Mouse (Mus musculus): ENCODE measurements at regions not wholly inside any gene's neighbourhood (a gene's known extent, or its start where the extent isn't known, plus 50 kb on each side); places are given as distances from the start of the nearest gene placed in this dataset.

- TF ChIP-seq CTCF (IDR thresholded peaks at IDR 0.05; ENCODE audit: low read depth) (no peak), EP300 (IDR thresholded peaks at IDR 0.05; ENCODE audit: low read depth) (no peak)
Observed at GRCm38 (mm10) chr16:73117338-73117737, 809.2 kb downstream of the Robo1 start.

All from heart, postnatal 0 days (tissue).